Mouse (Mus musculus) thymus, postnatal 14 days (tissue): ENCODE measurements at regions not wholly inside any gene's neighbourhood (a gene's known extent, or its start where the extent isn't known, plus 50 kb on each side); places are given as distances from the start of the nearest gene placed in this dataset.

Source experiments
- DNase-seq: peaks from one replicate; pipeline ENCODE4 v3.0.0; 2021

- no peak for DNase-seq
Observed at GRCm38 (mm10) chr7:79517581-79518337, 51.6 kb upstream of the Polg start.

GRCm38 (mm10) chr7:79516287-79516686 is 50.1 kb upstream of the Polg start:
- DNase-seq, result no peak
